Mouse (Mus musculus) lung, postnatal 0 days (tissue): Measurements from ENCODE around the gene Gm609. TPM values are rescaled to one million over a fixed set of nuclear protein-coding genes. Genes with fewer than 3 reads are reported as not detected.

Experiments used
- ATAC-seq: fragments of 200-750 bp; cut with Nextera tagmentation; 2 replicates; pipeline ENCODE4 v1.8.0; 2017; ENCODE audit warnings: moderate library complexity
- DNase-seq: peaks from one replicate; pipeline ENCODE4 v3.0.0-alpha.2; 2016; ENCODE audit warnings: low spot score
- H3K27ac ChIP-seq: fragments of 300-500 bp; sonication (generic); 2 replicates; pipeline ENCODE4 v1.5.1; 2014; ENCODE audit warnings: antibody characterized with exemption, mild to moderate bottlenecking, low read length, mixed read lengths
- H3K27me3 ChIP-seq: fragments of 300-500 bp; sonication (generic); replicated peaks from 2 replicates; pipeline ENCODE4 v1.6.1; 2014; ENCODE audit warnings: low read length, mixed read lengths; ENCODE audit not compliant: insufficient read depth
- H3K36me3 ChIP-seq: fragments of 300-500 bp; sonication (generic); 2 replicates; pipeline ENCODE4 v1.6.1; 2014; ENCODE audit warnings: low read length, mixed read lengths; ENCODE audit not compliant: insufficient read depth
- H3K4me1 ChIP-seq: fragments of 300-500 bp; sonication (generic); 2 replicates; pipeline ENCODE4 v1.6.1; 2014; ENCODE audit warnings: antibody characterized with exemption, low read depth, low read length, mixed read lengths; ENCODE audit not compliant: insufficient read depth
- H3K4me2 ChIP-seq: fragments of 300-500 bp; sonication (generic); replicated peaks from 2 replicates; pipeline ENCODE4 v1.6.1; 2014; ENCODE audit warnings: low read depth, mild to moderate bottlenecking, low read length, moderate library complexity, mixed read lengths
- H3K4me3 ChIP-seq: fragments of 300-500 bp; sonication (generic); 2 replicates; pipeline ENCODE4 v1.5.1; 2014; ENCODE audit warnings: low read depth, low read length
- H3K9ac ChIP-seq: fragments of 300-500 bp; sonication (generic); replicated peaks from 2 replicates; pipeline ENCODE4 v1.6.1; 2014; ENCODE audit warnings: low read depth, mild to moderate bottlenecking
- H3K9me3 ChIP-seq: fragments of 300-500 bp; sonication (generic); 2 replicates; pipeline ENCODE4 v1.6.1; 2016; ENCODE audit warnings: low read length, mixed read lengths
- CTCF ChIP-seq: IDR thresholded peaks from 2 replicates; pipeline ENCODE4 v1.5.1; 2016; ENCODE audit warnings: antibody characterized with exemption, mild to moderate bottlenecking
- EP300 ChIP-seq: IDR thresholded peaks from 2 replicates; pipeline ENCODE4 v1.6.1; 2016; ENCODE audit warnings: antibody characterized with exemption, mild to moderate bottlenecking, control low read depth
- WGBS: fragments of 180-500 bp; shearing (Covaris S2); extraction: QIAGEN DNeasy Blood & Tissue Kit; methylation state at CpG from one replicate; pipeline ENCODE4 v1.1.7; 2014; 5-methylcytosine and 5-hydroxymethylcytosine counted together
- polyA plus RNA-seq: library from polyadenylated mRNA; unstranded; fragments of >200 nt; fragmentation: Nextera tagmentation; extraction: Ambion mirVana; gene quantifications from 2 replicates; pipeline ENCODE4 v1.2.1, GENCODE M21; 2015

Gene Gm609
- polyA plus RNA-seq, 1 experiment from 2014 or later, result not detected

- Histone ChIP-seq H3K27me3 (no peaks in the 10 kb centered on the region), H3K9me3 (no peaks in the 10 kb centered on the region), H3K27ac (no peak overlapping the region), H3K4me2 (no peak overlapping the region), H3K9ac (no peak overlapping the region), H3K4me1 (no peaks in the 10 kb centered on the region), H3K36me3 (no peaks in the 10 kb centered on the region; the same call in 1 of the 2 replicates), H3K4me3 (no peak overlapping the region)
- TF ChIP-seq EP300 (no peak), CTCF (no peak)
- no peak for ATAC-seq
- DNase-seq, result no peak
- 69% methylated on average over 2 of the region's 2 CpGs for WGBS
Measured at GRCm38 (mm10) chr16:45389833-45390232, 102.9 kb downstream of the Gm609 start.

- H3K27me3 ChIP-seq, result no peaks in the 10 kb centered on the region
- DNase-seq (no peak), ATAC-seq (no peak)
- TF ChIP-seq EP300, result no peak
- TF ChIP-seq CTCF, result no peak
- H3K27ac ChIP-seq, result no peak overlapping the region
- H3K4me1 ChIP-seq, result no peaks in the 10 kb centered on the region
- no peak overlapping the region for H3K4me3 ChIP-seq
- no peak overlapping the region for H3K9ac ChIP-seq
- WGBS, result 85% methylated on average over 2 of the region's 2 CpGs
- H3K4me2 ChIP-seq, result no peak overlapping the region
- no peaks in the 10 kb centered on the region for H3K9me3 ChIP-seq
- no peaks in the 10 kb centered on the region for H3K36me3 ChIP-seq
Measured at GRCm38 (mm10) chr16:45389041-45389440, 103.7 kb downstream of the Gm609 start.

GRCm38 (mm10) chr16:45381811-45382210, 111.0 kb downstream of the Gm609 start:
- peaks cover 3% of the 10 kb centered on the region for H3K4me1 ChIP-seq
- DNase-seq, result no peak
- no peak overlapping the region for H3K27ac ChIP-seq
- H3K4me2 ChIP-seq, result no peak overlapping the region
- H3K36me3 ChIP-seq, result 0 out of 2 replicates have a peak, but pooled peaks cover 3% of the 10 kb centered on the region
- no peaks in the 10 kb centered on the region for H3K27me3 ChIP-seq
- TF ChIP-seq EP300, result no peak
- TF ChIP-seq CTCF, result no peak
- no peaks in the 10 kb centered on the region for H3K9me3 ChIP-seq
- no peak overlapping the region for H3K9ac ChIP-seq
- 80% methylated on average over 3 of the region's 3 CpGs for WGBS
- ATAC-seq, result no peak
- H3K4me3 ChIP-seq, result no peak overlapping the region

GRCm38 (mm10) chr16:45378959-45379358, 113.8 kb downstream of the Gm609 start:
- TF ChIP-seq EP300 (peak; percentile 93), CTCF (no peak)
- DNase-seq, result peak; percentile 80

GRCm38 (mm10) chr16:45378147-45378943, 114.4 kb downstream of the Gm609 start:
- WGBS, result 70% methylated on average over 5 of the region's 5 CpGs
- 0 out of 2 replicates have a peak, but pooled peaks cover 3% of the 10 kb centered on the region for H3K36me3 ChIP-seq
- no peak overlapping the region for H3K4me3 ChIP-seq
- no peak overlapping the region for H3K9ac ChIP-seq
- TF ChIP-seq EP300, result no peak
- no peak for TF ChIP-seq CTCF
- H3K9me3 ChIP-seq, result no peaks in the 10 kb centered on the region
- H3K27ac ChIP-seq, result peak overlapping the region; percentile 23; the same call in 1 of the 2 replicates
- DNase-seq (no peak), ATAC-seq (peak; percentile 83)
- H3K4me2 ChIP-seq, result no peak overlapping the region
- peaks cover 9% of the 10 kb centered on the region for H3K4me1 ChIP-seq
- no peaks in the 10 kb centered on the region for H3K27me3 ChIP-seq

More at GRCm38 (mm10) chr16:45378959-45379358, 113.8 kb downstream of the Gm609 start:
- no peak overlapping the region for H3K4me2 ChIP-seq
- WGBS, result 44% methylated on average over 3 of the region's 3 CpGs
- H3K27ac ChIP-seq, result no peak overlapping the region
- H3K36me3 ChIP-seq, result 0 out of 2 replicates have a peak, but pooled peaks cover 3% of the 10 kb centered on the region
- H3K27me3 ChIP-seq, result no peaks in the 10 kb centered on the region
- H3K4me1 ChIP-seq, result peaks cover 9% of the 10 kb centered on the region
- H3K4me3 ChIP-seq, result no peak overlapping the region
- H3K9me3 ChIP-seq, result no peaks in the 10 kb centered on the region
- peak; percentile 72 for ATAC-seq
- no peak overlapping the region for H3K9ac ChIP-seq

- DNase-seq (no peak), ATAC-seq (no peak)
- peaks cover 6% of the 10 kb centered on the region; the same call in 1 of the 2 replicates for H3K4me1 ChIP-seq
- H3K4me3 ChIP-seq, result no peak overlapping the region
- TF ChIP-seq CTCF, result no peak
- TF ChIP-seq EP300, result no peak
- H3K27ac ChIP-seq, result no peak overlapping the region
- no peak overlapping the region for H3K9ac ChIP-seq
- no peaks in the 10 kb centered on the region for H3K9me3 ChIP-seq
- H3K36me3 ChIP-seq, result 0 out of 2 replicates have a peak, but pooled peaks cover 3% of the 10 kb centered on the region
- no peaks in the 10 kb centered on the region for H3K27me3 ChIP-seq
- 74% methylated on average over 4 of the region's 4 CpGs for WGBS
- H3K4me2 ChIP-seq, result no peak overlapping the region
Measured at GRCm38 (mm10) chr16:45377332-45377731, 115.4 kb downstream of the Gm609 start.
